Mouse (Mus musculus) spleen, postnatal 10 days (tissue): ENCODE measurements around the gene Msx1.

Experiments used
- DNase-seq, 2 experiments: peaks; one replicate each; pipeline ENCODE4 v3.0.0; 2021 to 2022; ENCODE audit warnings: low spot score in 2 of 2

Gene Msx1

GRCm38 (mm10) chr5:37826706-37827625 lies 2.6 kb upstream of the Msx1 start:
- DNase-seq = no peak

- no peak for DNase-seq
These were observed 1.4 kb upstream of the Msx1 start for GRCm38 (mm10) chr5:37825611-37826445.

GRCm38 (mm10) chr5:37825111-37825600 lies 773 bp upstream of the Msx1 start:
- no peak for DNase-seq

- DNase-seq = no peak
These were observed 492 bp downstream of the Msx1 start for GRCm38 (mm10) chr5:37823721-37824460.

- DNase-seq = no peak
These were observed 1.3 kb downstream of the Msx1 start for GRCm38 (mm10) chr5:37822791-37823720.

GRCm38 (mm10) chr5:37822116-37822707 lies 2.2 kb downstream of the Msx1 start:
- no peak for DNase-seq

GRCm38 (mm10) chr5:37821111-37821601 lies 3.2 kb downstream of the Msx1 start:
- no peak for DNase-seq

GRCm38 (mm10) chr5:37820689-37821088 lies 3.7 kb downstream of the Msx1 start:
- DNase-seq = no peak

- no peak for DNase-seq
These were observed 4.4 kb downstream of the Msx1 start for GRCm38 (mm10) chr5:37819971-37820370.

- DNase-seq = no peak
These were observed 4.8 kb downstream of the Msx1 start for GRCm38 (mm10) chr5:37819541-37819940.

GRCm38 (mm10) chr5:37818533-37819215 lies 5.7 kb downstream of the Msx1 start:
- no peak for DNase-seq

GRCm38 (mm10) chr5:37817658-37818532 lies 6.5 kb downstream of the Msx1 start:
- DNase-seq = no peak

- no peak for DNase-seq
These were observed 7.3 kb downstream of the Msx1 start for GRCm38 (mm10) chr5:37816907-37817657.

GRCm38 (mm10) chr5:37815909-37816308 lies 8.5 kb downstream of the Msx1 start:
- DNase-seq = no peak

- no peak for DNase-seq
These were observed 10.2 kb downstream of the Msx1 start for GRCm38 (mm10) chr5:37814169-37814568.

GRCm38 (mm10) chr5:37805291-37805690 lies 19.1 kb downstream of the Msx1 start:
- no peak for DNase-seq

- no peak for DNase-seq
These were observed 19.8 kb downstream of the Msx1 start for GRCm38 (mm10) chr5:37804512-37805118.
